Mouse (Mus musculus): ENCODE results near the gene Hs3st6.

Hs3st6 gene

GRCm38 (mm10) chr17:24728184-24728583 lies 24.6 kb upstream of the Hs3st6 start:
- DNase-seq (ENCODE audit: low spot score in 2 of 2): no peak

- no peak for DNase-seq (ENCODE audit: low spot score in 2 of 2)
These were observed 23.7 kb upstream of the Hs3st6 start for GRCm38 (mm10) chr17:24729067-24729466.

- no peak for DNase-seq (ENCODE audit: low spot score in 2 of 2)
These were observed 22.0 kb upstream of the Hs3st6 start for GRCm38 (mm10) chr17:24730787-24731186.

GRCm38 (mm10) chr17:24732233-24732935 lies 20.4 kb upstream of the Hs3st6 start:
- no peak for DNase-seq (ENCODE audit: low spot score in 2 of 2)

DNA sequence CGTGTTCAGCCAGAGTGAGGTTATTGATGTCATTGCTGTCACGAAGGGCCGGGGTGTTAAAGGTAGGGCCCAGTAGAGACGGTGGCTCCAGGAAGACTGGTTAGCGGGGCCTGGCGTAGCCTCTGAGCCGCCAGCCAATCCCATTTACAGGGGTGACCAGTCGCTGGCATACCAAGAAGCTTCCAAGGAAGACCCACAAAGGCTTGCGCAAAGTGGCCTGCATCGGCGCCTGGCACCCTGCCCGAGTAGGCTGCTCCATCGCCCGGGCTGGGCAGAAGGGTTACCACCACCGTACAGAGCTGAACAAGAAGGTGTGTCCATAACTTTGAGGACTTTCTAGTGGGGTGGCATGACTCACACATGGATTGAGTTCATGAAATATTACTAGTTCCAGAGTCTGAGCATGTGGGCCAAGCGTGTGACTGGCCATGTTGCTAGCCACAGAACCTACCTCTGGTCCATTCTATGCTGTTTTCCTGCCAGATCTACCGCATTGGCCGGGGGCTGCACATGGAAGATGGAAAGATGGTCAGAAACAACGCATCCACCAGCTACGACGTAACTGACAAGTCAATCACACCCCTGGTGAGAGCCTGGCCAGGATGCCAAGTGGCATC lies 19.2 kb upstream of the Hs3st6 start:
- DNase-seq (ENCODE audit: low spot score in 2 of 2): no peak

DNA sequence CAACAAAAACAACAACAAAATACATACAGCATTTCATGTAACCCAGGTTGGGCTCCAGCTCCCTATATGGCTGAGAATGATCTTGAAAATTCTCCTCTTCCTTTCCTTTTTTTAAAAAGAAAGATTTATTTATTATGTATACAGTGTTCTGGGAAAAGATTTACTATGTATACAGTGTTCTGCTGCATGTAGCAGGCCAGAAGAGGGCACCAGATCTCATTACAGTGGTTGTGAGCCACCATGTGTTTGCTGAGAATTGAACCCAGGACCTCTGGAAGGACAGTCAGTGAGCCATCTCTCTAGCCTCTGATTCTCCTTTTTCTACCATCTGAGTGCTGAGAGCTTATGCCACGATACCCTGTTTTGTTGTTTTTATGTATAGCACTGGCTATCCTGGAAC lies 18.3 kb upstream of the Hs3st6 start:
- no peak for DNase-seq (ENCODE audit: low spot score in 2 of 2)

- no peak for DNase-seq (ENCODE audit: low spot score in 2 of 2)
These were observed 17.3 kb upstream of the Hs3st6 start for GRCm38 (mm10) chr17:24735446-24735845.

GRCm38 (mm10) chr17:24736330-24737051 lies 16.3 kb upstream of the Hs3st6 start, which contains the start of gene Msrb1:
Gene Msrb1 (plus strand): TSS chr17:24736642.
- DNase-seq (ENCODE audit: low spot score in 2 of 2): peak; percentile 85 to 93

- DNase-seq (ENCODE audit: low spot score in 2 of 2): no peak
These were observed 15.5 kb upstream of the Hs3st6 start for GRCm38 (mm10) chr17:24737135-24737810.

- DNase-seq (ENCODE audit: low spot score in 2 of 2): no peak
These were observed 14.6 kb upstream of the Hs3st6 start for GRCm38 (mm10) chr17:24738238-24738637.

DNA sequence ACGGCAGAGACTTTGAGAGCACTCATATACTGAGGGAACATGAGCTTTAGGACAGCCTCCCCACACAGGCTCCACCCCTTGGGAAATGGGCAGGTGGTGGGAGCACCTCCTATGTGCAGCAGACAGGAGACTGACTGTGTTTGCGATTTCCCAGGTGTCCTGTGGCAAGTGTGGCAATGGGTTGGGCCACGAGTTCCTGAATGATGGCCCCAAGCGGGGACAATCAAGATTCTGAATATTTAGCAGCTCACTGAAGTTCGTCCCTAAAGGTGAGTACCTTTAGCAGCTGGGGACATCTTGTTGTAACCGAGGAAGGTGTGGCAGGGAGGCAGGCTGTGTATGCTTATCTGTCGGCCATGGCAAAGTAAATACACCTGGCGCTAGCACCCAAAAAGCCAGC lies 12.9 kb upstream of the Hs3st6 start:
- no peak for DNase-seq (ENCODE audit: low spot score in 2 of 2)

DNA sequence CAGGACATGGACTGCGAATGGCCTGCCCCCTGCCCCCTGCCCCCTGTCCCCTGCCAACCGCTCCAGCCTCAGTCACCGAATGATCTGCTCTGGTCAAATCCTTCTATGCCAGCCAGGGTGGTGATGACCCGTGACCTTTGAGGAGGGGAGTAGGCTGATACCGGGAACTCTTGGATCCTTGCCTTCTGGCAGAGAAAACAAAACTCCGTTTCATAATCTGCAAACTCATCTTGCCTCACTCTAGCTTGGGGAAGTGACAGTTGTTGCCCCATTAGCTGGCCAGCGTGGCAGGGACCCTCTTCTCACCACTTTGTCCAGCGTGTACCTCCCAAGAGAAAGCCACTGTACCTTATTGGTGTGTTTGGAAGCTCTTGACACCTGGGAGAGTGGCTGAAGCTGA lies 10.5 kb upstream of the Hs3st6 start:
- DNase-seq (ENCODE audit: low spot score in 2 of 2): no peak

DNA sequence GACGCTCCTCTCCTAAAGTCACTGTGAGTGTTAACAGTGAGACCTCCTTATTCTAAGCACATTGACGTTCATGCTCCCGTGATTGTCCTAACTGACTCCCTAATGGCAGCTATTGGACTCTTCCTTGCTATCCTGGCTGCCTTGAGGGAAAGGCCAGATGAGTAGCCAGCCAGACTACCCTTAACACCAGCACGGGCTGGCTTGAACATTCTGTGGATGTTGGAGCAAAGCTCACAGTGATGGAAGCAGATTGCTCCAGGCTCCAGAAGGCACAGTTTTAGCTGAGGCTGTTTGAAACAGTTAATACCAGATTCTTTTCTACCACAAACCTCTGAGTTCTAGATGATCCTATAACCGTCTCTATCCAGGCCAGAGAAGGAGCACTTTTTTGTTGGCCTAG lies 8.9 kb upstream of the Hs3st6 start:
- no peak for DNase-seq (ENCODE audit: low spot score in 2 of 2)

DNA sequence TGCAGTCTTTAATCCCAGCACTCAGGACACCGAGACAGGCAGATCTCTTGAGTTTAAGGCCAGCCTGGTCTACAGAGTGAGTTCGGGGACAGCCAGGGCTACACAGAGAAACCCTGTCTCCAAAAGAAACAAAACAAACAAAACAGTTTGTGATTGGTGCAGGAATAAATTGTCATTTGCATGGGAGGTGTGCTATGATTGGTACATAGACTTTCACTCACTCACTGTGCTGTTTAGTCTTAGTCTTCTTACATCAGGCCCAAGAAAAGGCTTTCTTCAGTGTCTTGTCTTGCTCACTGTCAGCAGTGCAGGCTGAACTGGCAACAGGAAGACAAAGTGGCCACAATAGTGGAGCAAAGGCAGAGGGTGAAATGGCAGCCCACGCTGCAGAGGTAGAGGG lies 8.4 kb upstream of the Hs3st6 start:
- no peak for DNase-seq (ENCODE audit: low spot score in 2 of 2)

DNA sequence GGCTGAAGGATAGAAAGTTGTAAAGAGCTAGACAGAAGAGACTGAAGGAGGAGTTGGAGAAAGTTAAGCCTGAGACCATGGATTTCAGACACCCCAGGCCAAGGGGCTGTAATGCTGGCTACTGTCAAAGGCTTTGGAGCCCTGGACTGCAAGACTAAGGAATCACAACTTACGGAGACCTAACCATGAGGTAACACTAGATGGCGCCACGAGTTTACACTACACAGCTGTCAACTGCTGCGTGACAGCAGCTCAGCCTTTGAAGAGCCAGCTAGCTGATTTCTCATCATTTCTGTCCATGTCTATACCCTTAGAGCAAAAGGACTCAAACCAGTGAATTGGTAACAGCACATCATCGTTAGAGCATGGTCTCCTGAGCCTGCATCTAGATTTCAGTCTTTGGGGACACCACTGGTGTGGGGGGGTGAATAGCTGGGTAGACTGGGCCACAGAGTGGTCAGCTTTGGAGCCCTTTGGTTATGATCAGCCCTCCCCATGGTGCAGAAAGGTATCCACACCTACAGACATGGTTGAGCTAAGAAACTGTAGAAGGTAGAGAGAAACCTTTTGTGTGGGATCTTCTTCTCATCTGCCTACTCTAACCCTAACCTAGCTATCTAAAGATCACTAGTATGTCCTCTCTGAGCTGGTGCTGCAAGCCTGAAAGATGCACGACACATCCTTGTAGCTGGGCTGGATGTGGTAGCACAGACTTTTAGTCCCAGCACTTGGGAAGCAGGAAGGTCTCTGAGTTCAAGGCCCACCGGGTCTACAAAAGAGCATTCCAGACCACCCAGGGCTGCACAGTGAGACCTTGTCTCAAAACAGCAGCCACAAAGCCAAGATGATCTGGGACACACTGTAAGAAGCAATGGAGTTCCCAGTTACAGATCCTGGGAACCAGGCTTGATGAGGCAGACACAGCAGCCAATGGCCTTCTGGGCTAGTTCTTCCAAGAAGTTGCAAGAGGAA lies 7.0 kb upstream of the Hs3st6 start:
- DNase-seq (ENCODE audit: low spot score in 2 of 2): peak; percentile 71 to 74

DNA sequence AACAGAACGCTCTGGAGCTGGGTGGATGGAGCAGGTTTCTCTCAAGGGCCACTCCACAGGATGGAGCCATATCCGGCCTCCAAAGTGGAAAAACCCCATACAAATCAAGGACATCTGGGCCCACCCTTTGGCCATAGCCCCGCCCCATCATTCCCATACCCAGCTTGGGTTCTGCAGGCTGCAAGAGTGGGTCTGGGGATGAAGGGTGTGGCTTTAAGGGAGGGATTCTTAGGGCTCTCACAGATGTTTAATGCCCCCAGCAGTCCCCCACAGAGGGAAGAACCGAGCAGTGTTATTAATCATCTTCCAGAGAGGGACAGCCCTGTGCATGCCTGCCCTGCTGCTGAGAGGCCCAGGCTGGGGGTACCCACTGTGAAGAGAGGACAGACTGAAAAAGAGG lies 5.8 kb upstream of the Hs3st6 start:
- DNase-seq (ENCODE audit: low spot score in 2 of 2): no peak

DNA sequence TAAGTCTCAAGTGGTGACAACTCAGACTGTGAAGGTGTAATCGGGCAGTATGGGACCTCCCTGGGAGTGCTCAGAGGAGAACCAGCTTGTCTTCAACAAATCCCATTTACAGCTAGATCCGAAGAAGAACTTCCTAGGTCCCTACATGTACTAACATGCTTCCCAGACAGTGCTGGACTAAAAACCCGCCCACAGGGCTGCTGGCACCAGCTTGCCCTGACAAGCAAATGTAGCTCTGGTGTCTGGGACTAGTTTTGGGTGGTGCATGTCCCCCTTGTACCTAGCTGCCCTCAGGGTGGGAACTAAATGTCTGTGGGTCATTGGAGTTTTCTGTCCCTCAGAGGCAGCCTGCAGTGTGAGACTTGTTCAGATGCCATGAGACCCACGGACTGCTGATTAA lies 1.3 kb upstream of the Hs3st6 start:
- no peak for DNase-seq (ENCODE audit: low spot score in 2 of 2)

DNA sequence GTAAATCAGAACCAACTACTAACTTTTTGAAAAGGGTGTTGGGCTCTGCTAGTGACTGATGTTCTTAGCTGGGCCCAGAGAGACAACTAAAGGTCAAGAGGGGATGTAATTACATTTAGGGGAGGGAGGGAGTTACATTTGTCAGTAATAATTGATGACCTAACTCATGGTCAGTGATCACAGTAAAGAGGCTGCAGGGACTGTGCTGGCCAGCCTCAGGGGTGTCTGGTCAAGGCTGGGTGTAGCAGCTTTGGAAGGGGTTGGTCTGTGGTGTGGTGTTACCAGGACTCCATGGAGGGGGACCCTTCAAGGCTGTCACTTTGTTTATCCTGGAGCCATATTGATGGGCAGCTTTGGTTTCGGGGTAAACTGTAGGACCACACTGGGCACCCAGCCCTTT lies 4.6 kb downstream of the Hs3st6 start:
- DNase-seq (ENCODE audit: low spot score in 2 of 2): no peak

- no peak for DNase-seq (ENCODE audit: low spot score in 2 of 2)
These were observed 8.3 kb downstream of the Hs3st6 start for GRCm38 (mm10) chr17:24761121-24761520.

- no peak for DNase-seq (ENCODE audit: low spot score in 2 of 2)
These were observed 12.5 kb downstream of the Hs3st6 start for GRCm38 (mm10) chr17:24765016-24765905.

All from right cerebral cortex, postnatal 36 days (tissue).